Mouse (Mus musculus) CH12.LX (cell line): ENCODE measurements around the gene Proca1. TPM values are rescaled to one million over a fixed set of nuclear protein-coding genes. Genes with fewer than 3 reads are reported as not detected.
A peak's percentile ranks its signal among the peaks of the same experiment; 100 is the strongest.

Experiments used
- DNase-seq: peaks from one replicate; pipeline ENCODE4 v3.0.0-alpha.2; 2013; ENCODE audit errors: extremely low read depth
- H3K27ac ChIP-seq: 2 replicates; pipeline ENCODE4 v1.5.1; 2012; ENCODE audit warnings: low read depth, mild to moderate bottlenecking, control low read depth, moderate library complexity; ENCODE audit not compliant: insufficient read depth
- H3K27me3 ChIP-seq: replicated peaks from 2 replicates; pipeline ENCODE3; 2012; ENCODE audit warnings: inconsistent platforms
- H3K36me3 ChIP-seq, 2 experiments: replicated peaks in 1 of 2; 2 replicates each; pipeline versions ENCODE3 to v1.6.1; 2012; ENCODE audit warnings: inconsistent platforms in 1 of 2, low read length in 1 of 2, mild to moderate bottlenecking in 1 of 2, mixed read lengths in 1 of 2, moderate library complexity in 1 of 2; ENCODE audit not compliant: control insufficient read depth in 1 of 2, insufficient read depth in 1 of 2
- H3K4me1 ChIP-seq, 2 experiments: 2 replicates each; pipeline ENCODE4 v1.6.1; 2012; ENCODE audit warnings: inconsistent platforms in 1 of 2, moderate library complexity in 1 of 2; ENCODE audit not compliant: insufficient read depth in 2 of 2, control insufficient read depth in 1 of 2
- H3K4me2 ChIP-seq: 2 replicates; pipeline ENCODE4 v1.6.1; 2012; ENCODE audit warnings: low read depth, mild to moderate bottlenecking, control low read depth; ENCODE audit not compliant: poor library complexity, insufficient read depth, severe bottlenecking
- H3K4me3 ChIP-seq, 3 experiments: fragments of 150-350 bp in 1 of 3; sonication (generic) in 1 of 3; replicated peaks in 1 of 3; 2 replicates each; pipeline versions ENCODE3 to v1.5.1; 2011 to 2012; ENCODE audit warnings: low read depth in 2 of 3, low read length in 2 of 3, mild to moderate bottlenecking in 2 of 3, moderate library complexity in 2 of 3, control low read depth in 1 of 3, improper control_type of control experiment in 1 of 3, inconsistent platforms in 1 of 3, mixed read lengths in 1 of 3; ENCODE audit not compliant: poor library complexity in 1 of 3
- H3K79me2 ChIP-seq: replicated peaks from 2 replicates; pipeline ENCODE4 v1.6.1; 2012; ENCODE audit warnings: mild to moderate bottlenecking, moderate library complexity; ENCODE audit not compliant: control insufficient read depth, poor library complexity, insufficient read depth, severe bottlenecking; ENCODE audit errors: extremely low read depth
- H3K9ac ChIP-seq: 2 replicates; pipeline ENCODE4 v1.6.1; 2012; ENCODE audit warnings: low read depth, mild to moderate bottlenecking, control low read depth, moderate library complexity; ENCODE audit not compliant: insufficient read depth
- H3K9me3 ChIP-seq: replicated peaks from 2 replicates; pipeline ENCODE3; 2012; ENCODE audit warnings: low read length, inconsistent platforms, mixed read lengths
- BHLHE40 ChIP-seq: IDR thresholded peaks from 2 replicates; pipeline ENCODE4 v1.6.1; 2011; ENCODE audit warnings: mild to moderate bottlenecking, low read depth, low read length, improper control_type of control experiment
- CTCF ChIP-seq, 2 experiments: IDR thresholded peaks in 1 of 2; conservative IDR thresholded peaks in 1 of 2; 2 replicates each; pipeline ENCODE4 v1.5.1; 2011 to 2012; ENCODE audit warnings: low read depth in 2 of 2, low read length in 2 of 2, improper control_type of control experiment in 1 of 2, inconsistent platforms in 1 of 2, mild to moderate bottlenecking in 1 of 2, moderate library complexity in 1 of 2
- ELF1 ChIP-seq: IDR thresholded peaks from 2 replicates; pipeline ENCODE4 v1.6.1; 2014; ENCODE audit warnings: low read depth, mild to moderate bottlenecking, inconsistent platforms, low read length, improper control_type of control experiment
- ETS1 ChIP-seq: conservative IDR thresholded peaks from 2 replicates; pipeline ENCODE4 v1.6.1; 2012; ENCODE audit warnings: low read depth, mild to moderate bottlenecking, inconsistent platforms, low read length, improper control_type of control experiment, moderate library complexity
- GABPA ChIP-seq: IDR thresholded peaks from 2 replicates; pipeline ENCODE4 v1.6.1; 2012; ENCODE audit warnings: low read depth, low read length, improper control_type of control experiment, inconsistent platforms; ENCODE audit not compliant: insufficient replicate concordance
- HCFC1 ChIP-seq: IDR thresholded peaks from 2 replicates; pipeline ENCODE4 v1.6.1; 2012; ENCODE audit warnings: low read depth, mild to moderate bottlenecking, inconsistent platforms, low read length, improper control_type of control experiment
- IRF4 ChIP-seq: IDR thresholded peaks from 2 replicates; pipeline ENCODE4 v1.6.1; 2014; ENCODE audit warnings: low read depth, mild to moderate bottlenecking, inconsistent platforms, low read length, improper control_type of control experiment
- MAFK ChIP-seq: IDR thresholded peaks from 2 replicates; pipeline ENCODE4 v1.6.1; 2011; ENCODE audit warnings: low read length, improper control_type of control experiment; ENCODE audit not compliant: insufficient replicate concordance
- MAX ChIP-seq: IDR thresholded peaks from 2 replicates; pipeline ENCODE4 v1.6.1; 2011; ENCODE audit warnings: low read length, improper control_type of control experiment
- MXI1 ChIP-seq: IDR thresholded peaks from 2 replicates; pipeline ENCODE4 v1.6.1; 2011; ENCODE audit warnings: mild to moderate bottlenecking, low read depth, low read length, improper control_type of control experiment
- MYC ChIP-seq: IDR thresholded peaks from 2 replicates; pipeline ENCODE4 v1.6.1; 2011; ENCODE audit warnings: low read depth, mild to moderate bottlenecking, improper control_type of control experiment, low read length
- POLR2A ChIP-seq: IDR thresholded peaks from 2 replicates; pipeline ENCODE4 v1.6.1; 2011; ENCODE audit warnings: low read depth, mild to moderate bottlenecking, improper control_type of control experiment, low read length
- POLR2AphosphoS2 ChIP-seq: IDR thresholded peaks from 2 replicates; pipeline ENCODE4 v1.6.1; 2011; ENCODE audit warnings: low read depth, low read length, improper control_type of control experiment
- SMC3 ChIP-seq: IDR thresholded peaks from 2 replicates; pipeline ENCODE4 v1.6.1; 2011; ENCODE audit warnings: low read depth, low read length, improper control_type of control experiment
- TBP ChIP-seq: conservative IDR thresholded peaks from 2 replicates; pipeline ENCODE4 v1.6.1; 2011; ENCODE audit warnings: low read depth, low read length, improper control_type of control experiment
- UBTF ChIP-seq: IDR thresholded peaks from 2 replicates; pipeline ENCODE4 v1.6.1; 2012; ENCODE audit warnings: low read depth, mild to moderate bottlenecking, inconsistent platforms, low read length, improper control_type of control experiment, moderate library complexity
- USF1 ChIP-seq: IDR thresholded peaks from 2 replicates; pipeline ENCODE4 v1.6.1; 2014; ENCODE audit warnings: low read depth, mild to moderate bottlenecking, inconsistent platforms, low read length, improper control_type of control experiment
- ZKSCAN1 ChIP-seq: IDR thresholded peaks from 2 replicates; pipeline ENCODE4 v1.6.1; 2012; ENCODE audit warnings: low read depth, inconsistent platforms, low read length, improper control_type of control experiment, borderline replicate concordance
- ZMIZ1 ChIP-seq: IDR thresholded peaks from 2 replicates; pipeline ENCODE4 v1.6.1; 2012; ENCODE audit warnings: low read depth, mild to moderate bottlenecking, inconsistent platforms, low read length, improper control_type of control experiment
- ZNF384 ChIP-seq: IDR thresholded peaks from 2 replicates; pipeline ENCODE4 v1.6.1; 2012; ENCODE audit warnings: low read depth, low read length, improper control_type of control experiment, inconsistent platforms
- dilution Hi-C: fragments of 300-500 bp; cut with MboI; formaldehyde crosslinking; loops from 2 replicates; pipeline ENCODE4 v1.14.3; 2020; ENCODE audit warnings: low sequenced_read_pairs; ENCODE audit not compliant: extremely low pct_unique_long_range_greater_than_20kb, extremely low pct_ligation_motif_present
- in situ Hi-C: fragments of 300-500 bp; cut with MboI; formaldehyde crosslinking; loops from 3 replicates; pipeline ENCODE4 v1.14.3; 2019; ENCODE audit warnings: low sequenced_read_pairs, low pct_ligation_motif_present, low pct_unique_long_range_greater_than_20kb, mixed read lengths
- polyA plus RNA-seq: library from polyadenylated mRNA; unstranded; fragments of >175 nt; gene quantifications from 2 replicates; pipeline ENCODE4 v1.2.1, GENCODE M21; 2012; ENCODE audit warnings: low read depth; ENCODE audit not compliant: insufficient read length
- total RNA-seq, 2 experiments: library from RNA; depleted of rRNA; stranded (reverse); fragments of 300-350 nt in 1 of 2; fragments of >200 nt in 1 of 2; gene quantifications; 2 replicates each; pipeline ENCODE4 v1.2.3; 2012 to 2014

The Proca1 gene
- total and polyA plus RNA-seq, 3 experiments: 0.40 TPM; not detected in 2

DNA sequence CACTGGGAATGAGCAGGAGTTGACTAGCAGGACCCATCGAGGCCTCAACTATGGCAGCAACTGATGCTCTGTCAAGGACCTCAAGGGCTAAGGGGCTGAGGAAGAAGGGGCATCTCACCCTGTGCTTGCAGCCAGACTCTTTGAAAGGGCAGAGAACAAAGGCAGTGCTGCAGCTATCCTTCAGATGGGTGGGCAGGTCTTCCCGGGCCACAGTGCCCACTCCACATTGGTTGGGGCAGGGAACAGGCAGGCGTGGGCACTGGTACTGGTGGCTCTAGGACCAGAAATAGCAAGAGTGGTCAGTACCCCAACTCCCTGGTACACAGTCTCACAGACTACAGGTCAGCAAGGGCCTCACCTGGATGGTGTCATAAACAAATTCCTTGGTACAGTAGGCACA, 32.5 kb upstream of the Proca1 start:
- peaks cover 33% of the 10 kb centered on the region for H3K79me2 ChIP-seq
- no peak overlapping the region for H3K9ac ChIP-seq
- in situ Hi-C loops (no loop called here), dilution Hi-C loops (no loop called here)
- H3K9me3 ChIP-seq: no peaks in the 10 kb centered on the region
- H3K4me2 ChIP-seq: no peak overlapping the region
- H3K36me3 ChIP-seq: peaks cover 56 to 69% of the 10 kb centered on the region in 2 experiments
- TF ChIP-seq USF1: no peak
- no peak for TF ChIP-seq CTCF (conservative IDR thresholded peaks at IDR 0.05 in 1 of 2, IDR thresholded peaks at IDR 0.05 in 1 of 2; ENCODE audit: low read depth in 2 of 2, low read length in 2 of 2)
- no peak for TF ChIP-seq MAFK
- no peak for TF ChIP-seq SMC3
- H3K4me1 ChIP-seq: peaks cover 21 to 46% of the 10 kb centered on the region in 2 experiments
- DNase-seq: no peak
- no peak overlapping the region for H3K27ac ChIP-seq
- H3K4me3 ChIP-seq: no peak overlapping the region
- H3K27me3 ChIP-seq: no peaks in the 10 kb centered on the region

DNA sequence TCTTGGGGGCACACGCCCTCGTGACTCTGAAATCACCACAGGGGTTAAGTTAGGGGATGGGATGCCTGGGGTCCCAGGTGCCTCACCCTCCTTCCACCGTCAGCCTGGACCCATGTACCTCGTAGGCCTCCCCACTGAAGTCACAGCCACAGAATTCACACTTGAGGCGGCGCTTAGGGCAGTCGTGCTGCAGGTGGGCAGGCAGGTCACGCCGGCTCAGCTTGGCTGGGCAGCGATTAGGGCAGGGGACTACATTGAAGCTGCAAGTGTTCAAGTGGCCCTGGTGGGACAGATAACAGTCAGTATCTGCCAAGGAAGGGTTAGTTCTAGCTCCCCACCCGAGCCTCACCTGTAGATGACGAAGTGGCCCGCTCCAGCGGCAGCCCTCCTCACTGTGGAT, 32.0 kb upstream of the Proca1 start:
- Histone ChIP-seq H3K36me3 (peaks cover 53 to 64% of the 10 kb centered on the region in 2 experiments), H3K79me2 (peaks cover 33% of the 10 kb centered on the region), H3K27ac (peak overlapping the region; percentile 10; the same call in 1 of the 2 replicates), H3K4me3 (no peak overlapping the region), H3K4me2 (no peak overlapping the region), H3K4me1 (peaks cover 24 to 51% of the 10 kb centered on the region in 2 experiments), H3K9me3 (no peaks in the 10 kb centered on the region), H3K9ac (no peak overlapping the region), H3K27me3 (no peaks in the 10 kb centered on the region)
- no peak for TF ChIP-seq MAX
- TF ChIP-seq ELF1: no peak
- TF ChIP-seq BHLHE40: no peak
- DNase-seq: no peak
- in situ Hi-C loops: no loop called here
- dilution Hi-C loops: no loop called here

DNA sequence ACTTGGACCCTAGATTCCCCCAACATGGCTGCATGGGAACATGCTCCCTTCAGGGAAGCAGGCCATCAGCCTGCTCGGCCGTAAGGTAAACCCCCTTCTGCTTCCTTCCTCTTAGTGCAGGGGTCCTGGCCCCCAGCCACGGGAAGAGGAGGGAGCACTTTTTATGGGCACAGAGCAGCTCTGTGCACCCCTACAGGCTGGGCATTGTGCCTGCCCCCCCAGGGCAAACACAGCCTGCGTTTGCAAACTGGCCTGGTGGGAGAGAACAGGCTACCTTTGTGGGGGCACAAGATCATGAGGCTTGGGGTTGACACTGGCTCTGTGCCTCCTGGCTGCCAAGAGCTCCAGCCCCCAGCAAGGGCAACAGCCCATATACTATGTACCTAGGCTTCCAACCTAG, 31.2 kb upstream of the Proca1 start:
- Histone ChIP-seq H3K4me1 (peaks cover 24 to 52% of the 10 kb centered on the region in 2 experiments), H3K9ac (no peak overlapping the region), H3K4me2 (no peak overlapping the region), H3K36me3 (peaks cover 46 to 59% of the 10 kb centered on the region in 2 experiments), H3K4me3 (no peak overlapping the region), H3K79me2 (peaks cover 33% of the 10 kb centered on the region), H3K27ac (peak overlapping the region; percentile 91; the same call in 1 of the 2 replicates), H3K27me3 (no peaks in the 10 kb centered on the region), H3K9me3 (no peaks in the 10 kb centered on the region)
- in situ Hi-C loops: no loop called here
- no peak for DNase-seq
- dilution Hi-C loops: no loop called here
- no peak for TF ChIP-seq POLR2AphosphoS2
- no peak for TF ChIP-seq GABPA
- no peak for TF ChIP-seq ZNF384
- no peak for TF ChIP-seq UBTF
- no peak for TF ChIP-seq MXI1
- no peak for TF ChIP-seq ZMIZ1
- no peak for TF ChIP-seq POLR2A
- TF ChIP-seq MAX: no peak
- TF ChIP-seq TBP: no peak
- no peak for TF ChIP-seq MYC
- no peak for TF ChIP-seq SMC3
- no peak for TF ChIP-seq HCFC1
- TF ChIP-seq ETS1: no peak
- TF ChIP-seq IRF4: no peak
- TF ChIP-seq ZKSCAN1: no peak
